Mouse (Mus musculus): ENCODE measurements at regions not wholly inside any gene's neighbourhood (a gene's known extent, or its start where the extent isn't known, plus 50 kb on each side); places are given as distances from the start of the nearest gene placed in this dataset.
A peak's percentile ranks its signal among the peaks of the same experiment; 100 is the strongest.

GRCm38 (mm10) chr2:159930744-159931143 is 403.2 kb downstream of the Gm826 start:
- DNase-seq, result no peak

- no peak for DNase-seq
These were observed 444.3 kb downstream of the Gm826 start for GRCm38 (mm10) chr2:159889701-159890100.

- no peak for DNase-seq
These were observed 449.0 kb downstream of the Gm826 start for GRCm38 (mm10) chr2:159884773-159885459.

- no peak for DNase-seq
These were observed 467.0 kb downstream of the Gm826 start for GRCm38 (mm10) chr2:159866981-159867380.

- no peak for DNase-seq
These were observed 467.6 kb downstream of the Gm826 start for GRCm38 (mm10) chr2:159866391-159866790.

- no peak for DNase-seq
These were observed 470.8 kb downstream of the Gm826 start for GRCm38 (mm10) chr2:159863185-159863584.

GRCm38 (mm10) chr2:159853891-159854665 is 479.9 kb downstream of the Gm826 start:
- DNase-seq, result peak; percentile 11

- no peak for DNase-seq
These were observed 481.0 kb downstream of the Gm826 start for GRCm38 (mm10) chr2:159852959-159853358.

- no peak for DNase-seq
These were observed 501.4 kb downstream of the Gm826 start for GRCm38 (mm10) chr2:159832488-159833113.

- peak; percentile 50 for DNase-seq
These were observed 507.5 kb downstream of the Gm826 start for GRCm38 (mm10) chr2:159826417-159826816.

GRCm38 (mm10) chr2:159818556-159818955 is 515.4 kb downstream of the Gm826 start:
- DNase-seq, result peak; percentile 56

- DNase-seq, result no peak
These were observed 517.6 kb downstream of the Gm826 start for GRCm38 (mm10) chr2:159816344-159816743.

All from adrenal gland, postnatal 10 days (tissue).